Mouse (Mus musculus) cerebellum, adult 2 months (tissue): Measurements from ENCODE around the gene Pde11a.

Source experiments
- CTCF ChIP-seq: fragments of 200-500 bp; IDR thresholded peaks from 2 replicates; pipeline ENCODE4 v1.5.1; 2011; ENCODE audit warnings: low read depth, mild to moderate bottlenecking, control low read depth, low read length, moderate library complexity, borderline replicate concordance; ENCODE audit not compliant: insufficient read depth
- POLR2A ChIP-seq: fragments of 200-500 bp; IDR thresholded peaks from 2 replicates; pipeline ENCODE4 v1.6.1; 2011; ENCODE audit warnings: low read length, control low read depth, borderline replicate concordance; ENCODE audit not compliant: insufficient read depth

GRCm38 (mm10) chr2:76087170-76087569 lies 251.4 kb downstream of the Pde11a start:
- TF ChIP-seq POLR2A (no peak), CTCF (no peak)
